Mouse (Mus musculus): Measurements from ENCODE around the gene Cela2a. TPM values are rescaled to one million over a fixed set of nuclear protein-coding genes. Genes with fewer than 3 reads are reported as not detected.

The Cela2a gene
- polyA plus RNA-seq, 1 experiment from 2014 or later = 35.6 TPM

GRCm38 (mm10) chr4:141860246-141860841 is 34.4 kb upstream of the Cela2a start:
- Histone ChIP-seq H3K9ac (ENCODE audit: low read depth, low read length) (no peak overlapping the region), H3K9me3 (ENCODE audit: control insufficient read depth) (no peaks in the 10 kb centered on the region), H3K4me2 (replicated peaks; ENCODE audit: low read depth) (peak overlapping the region; percentile 25; the same call in 1 of the 2 replicates), H3K27ac (ENCODE audit: low read depth, low read length) (peak overlapping the region; percentile 30; the same call in 1 of the 2 replicates), H3K36me3 (ENCODE audit: control insufficient read depth, insufficient read depth) (peaks cover 28% of the 10 kb centered on the region), H3K4me1 (replicated peaks; ENCODE audit: control insufficient read depth, insufficient read depth, low read length) (peaks cover 4% of the 10 kb centered on the region; the same call in 1 of the 2 replicates), H3K4me3 (ENCODE audit: low read depth, low read length) (no peak overlapping the region), H3K27me3 (replicated peaks; ENCODE audit: control insufficient read depth, insufficient read depth, low read length) (no peaks in the 10 kb centered on the region)
- ATAC-seq = peak; percentile 51
- 44% methylated on average over 19 of the region's 19 CpGs for WGBS
- no peak for TF ChIP-seq CTCF (IDR thresholded peaks at IDR 0.05; ENCODE audit: low read depth)

GRCm38 (mm10) chr4:141859351-141859750 is 33.4 kb upstream of the Cela2a start:
- no peak for ATAC-seq
- no peak for TF ChIP-seq CTCF (IDR thresholded peaks at IDR 0.05; ENCODE audit: low read depth)

GRCm38 (mm10) chr4:141858501-141858900 is 32.5 kb upstream of the Cela2a start:
- no peak for TF ChIP-seq CTCF (IDR thresholded peaks at IDR 0.05; ENCODE audit: low read depth)
- no peaks in the 10 kb centered on the region for H3K4me1 ChIP-seq (replicated peaks; ENCODE audit: control insufficient read depth, insufficient read depth, low read length)
- no peaks in the 10 kb centered on the region for H3K27me3 ChIP-seq (replicated peaks; ENCODE audit: control insufficient read depth, insufficient read depth, low read length)
- no peak overlapping the region for H3K27ac ChIP-seq (ENCODE audit: low read depth, low read length)
- H3K4me2 ChIP-seq (replicated peaks; ENCODE audit: low read depth) = no peak overlapping the region
- peaks cover 28% of the 10 kb centered on the region for H3K36me3 ChIP-seq (ENCODE audit: control insufficient read depth, insufficient read depth)
- H3K4me3 ChIP-seq (ENCODE audit: low read depth, low read length) = no peak overlapping the region
- H3K9me3 ChIP-seq (ENCODE audit: control insufficient read depth) = no peaks in the 10 kb centered on the region
- H3K9ac ChIP-seq (ENCODE audit: low read depth, low read length) = no peak overlapping the region
- no peak for ATAC-seq
- WGBS = 64% methylated on average over 20 of the region's 20 CpGs

More at GRCm38 (mm10) chr4:141859351-141859750, 33.4 kb upstream of the Cela2a start:
- no peaks in the 10 kb centered on the region for H3K9me3 ChIP-seq (ENCODE audit: control insufficient read depth)
- no peak overlapping the region for H3K4me3 ChIP-seq (ENCODE audit: low read depth, low read length)
- 92% methylated on average over 14 of the region's 14 CpGs for WGBS
- H3K4me1 ChIP-seq (replicated peaks; ENCODE audit: control insufficient read depth, insufficient read depth, low read length) = no peaks in the 10 kb centered on the region
- H3K27ac ChIP-seq (ENCODE audit: low read depth, low read length) = no peak overlapping the region
- no peak overlapping the region for H3K4me2 ChIP-seq (replicated peaks; ENCODE audit: low read depth)
- peaks cover 28% of the 10 kb centered on the region for H3K36me3 ChIP-seq (ENCODE audit: control insufficient read depth, insufficient read depth)
- H3K9ac ChIP-seq (ENCODE audit: low read depth, low read length) = no peak overlapping the region
- no peaks in the 10 kb centered on the region for H3K27me3 ChIP-seq (replicated peaks; ENCODE audit: control insufficient read depth, insufficient read depth, low read length)

GRCm38 (mm10) chr4:141857422-141857930 is 31.5 kb upstream of the Cela2a start:
- no peak overlapping the region for H3K9ac ChIP-seq (ENCODE audit: low read depth, low read length)
- no peaks in the 10 kb centered on the region for H3K27me3 ChIP-seq (replicated peaks; ENCODE audit: control insufficient read depth, insufficient read depth, low read length)
- H3K4me3 ChIP-seq (ENCODE audit: low read depth, low read length) = no peak overlapping the region
- H3K4me2 ChIP-seq (replicated peaks; ENCODE audit: low read depth) = no peak overlapping the region
- TF ChIP-seq CTCF (IDR thresholded peaks at IDR 0.05; ENCODE audit: low read depth) = peak; percentile 99
- peak overlapping the region; percentile 29 for H3K27ac ChIP-seq (ENCODE audit: low read depth, low read length)
- H3K4me1 ChIP-seq (replicated peaks; ENCODE audit: control insufficient read depth, insufficient read depth, low read length) = no peaks in the 10 kb centered on the region
- H3K9me3 ChIP-seq (ENCODE audit: control insufficient read depth) = no peaks in the 10 kb centered on the region
- H3K36me3 ChIP-seq (ENCODE audit: control insufficient read depth, insufficient read depth) = peaks cover 28% of the 10 kb centered on the region
- ATAC-seq = peak; percentile 46
- 14% methylated on average over 10 of the region's 10 CpGs for WGBS

GRCm38 (mm10) chr4:141853437-141853836 is 27.5 kb upstream of the Cela2a start:
- no peak overlapping the region for H3K9ac ChIP-seq (ENCODE audit: low read depth, low read length)
- no peak overlapping the region for H3K4me2 ChIP-seq (replicated peaks; ENCODE audit: low read depth)
- no peak overlapping the region for H3K27ac ChIP-seq (ENCODE audit: low read depth, low read length)
- no peak for ATAC-seq
- H3K36me3 ChIP-seq (ENCODE audit: control insufficient read depth, insufficient read depth) = 0 out of 2 replicates have a peak, but pooled peaks cover under 1% of the 10 kb centered on the region
- no peaks in the 10 kb centered on the region for H3K4me1 ChIP-seq (replicated peaks; ENCODE audit: control insufficient read depth, insufficient read depth, low read length)
- no peak overlapping the region for H3K4me3 ChIP-seq (ENCODE audit: low read depth, low read length)
- 74% methylated on average over 9 of the region's 9 CpGs for whole genome bisulfite sequencing
- H3K9me3 ChIP-seq (ENCODE audit: control insufficient read depth) = no peaks in the 10 kb centered on the region
- peak; percentile 89 for TF ChIP-seq CTCF (IDR thresholded peaks at IDR 0.05; ENCODE audit: low read depth)
- H3K27me3 ChIP-seq (replicated peaks; ENCODE audit: control insufficient read depth, insufficient read depth, low read length) = no peaks in the 10 kb centered on the region

- no peak within 1 kb of the TSS for H3K4me3 ChIP-seq (ENCODE audit: low read depth, low read length)
- no peak within 1 kb of the TSS for H3K4me2 ChIP-seq (replicated peaks; ENCODE audit: low read depth)
- no peak for TF ChIP-seq CTCF (IDR thresholded peaks at IDR 0.05; ENCODE audit: low read depth)
- H3K27me3 ChIP-seq (replicated peaks; ENCODE audit: control insufficient read depth, insufficient read depth, low read length) = no peaks in the 10 kb centered on the region
- H3K27ac ChIP-seq (ENCODE audit: low read depth, low read length) = no peak within 1 kb of the TSS
- WGBS = 77% methylated on average over 6 of the region's 6 CpGs
- no peaks in the 10 kb centered on the region for H3K36me3 ChIP-seq (ENCODE audit: control insufficient read depth, insufficient read depth)
- no peaks in the 10 kb centered on the region for H3K4me1 ChIP-seq (replicated peaks; ENCODE audit: control insufficient read depth, insufficient read depth, low read length)
- ATAC-seq = no peak
- H3K9me3 ChIP-seq (ENCODE audit: control insufficient read depth) = no peaks in the 10 kb centered on the region
- no peak within 1 kb of the TSS for H3K9ac ChIP-seq (ENCODE audit: low read depth, low read length)
Observed at GRCm38 (mm10) chr4:141845999-141846398, 20.0 kb upstream of the Cela2a start, which contains the start of gene Ctrc. Gene Ctrc (minus strand): TSS chr4:141846359.

Measured in intestine, postnatal 0 days (tissue).